In genomic region chr15:31869673-31870417, GRCm38 (mm10) we compare ENCODE assay signal across 12 mouse cellular contexts.
A peak's percentile ranks its signal among the peaks of the same experiment; 100 is the strongest.
DNase-seq lines count a peak whose midpoint lies in the region; ATAC-seq and TF ChIP-seq lines count a peak whose summit lies in the region.
"Had no signal": no experiment of that assay in that cellular context is flagged by ENCODE, and none has a peak within 500 bp of the region (broad histone marks: within the 10 kb centered on the region; RNA-seq: fewer than 3 reads in every experiment).

No protein-coding gene starts in this region.

- no peak for TF ChIP-seq CTCF in liver, postnatal 0 days (IDR thresholded peaks at IDR 0.05; ENCODE audit: low read depth)

- H3K4me2 ChIP-seq in liver, postnatal 0 days (ENCODE audit: low read depth, low read length), result no peak overlapping the region
- H3K4me2 ChIP-seq in liver, embryonic 11.5 days, result no peak overlapping the region
- peak overlapping the region; percentile 18; the same call in 1 of the 2 replicates for H3K4me2 ChIP-seq in intestine, embryonic 14.5 days (ENCODE audit: low read length)

- no peak overlapping the region for H3K9ac ChIP-seq in liver, postnatal 0 days (replicated peaks)
- no peak overlapping the region for H3K9ac ChIP-seq in liver, embryonic 11.5 days (ENCODE audit: low read depth, low read length)
- H3K9ac ChIP-seq in intestine, embryonic 14.5 days (ENCODE audit: low read length), result no peak overlapping the region

- H3K4me1 ChIP-seq in liver, postnatal 0 days (ENCODE audit: insufficient read depth), result no peaks in the 10 kb centered on the region
- H3K4me1 ChIP-seq in liver, embryonic 11.5 days (replicated peaks; ENCODE audit: control insufficient read depth, insufficient read depth, low read length), result no peaks in the 10 kb centered on the region
- peaks cover 5% of the 10 kb centered on the region; the same call in 1 of the 2 replicates for H3K4me1 ChIP-seq in intestine, embryonic 14.5 days (replicated peaks; ENCODE audit: control insufficient read depth, insufficient read depth, low read length)

- no peaks in the 10 kb centered on the region for H3K36me3 ChIP-seq in liver, postnatal 0 days (replicated peaks; ENCODE audit: insufficient read depth, low read length)
- H3K36me3 ChIP-seq in liver, embryonic 11.5 days (ENCODE audit: control insufficient read depth, insufficient read depth, low read length), result no peaks in the 10 kb centered on the region
- no peaks in the 10 kb centered on the region for H3K36me3 ChIP-seq in intestine, embryonic 14.5 days (ENCODE audit: control insufficient read depth, insufficient read depth, low read length)

- no peak for TF ChIP-seq EP300 in liver, postnatal 0 days (IDR thresholded peaks at IDR 0.05; ENCODE audit: low read depth)

- 0 out of 2 replicates have a peak, but pooled peaks have one; percentile 23 for ATAC-seq in liver, postnatal 0 days
- no peak for ATAC-seq in liver, embryonic 11.5 days (replicated peaks; ENCODE audit: low FRiP score)
- peak; percentile 93 for ATAC-seq in intestine, embryonic 14.5 days (replicated peaks; ENCODE audit: low FRiP score, low TSS enrichment, low read depth)

- no peak overlapping the region for H3K4me3 ChIP-seq in liver, postnatal 0 days (ENCODE audit: low read depth, low read length)
- no peak overlapping the region for H3K4me3 ChIP-seq in liver, embryonic 11.5 days (ENCODE audit: low read depth, low read length)
- no peak overlapping the region for H3K4me3 ChIP-seq in intestine, embryonic 14.5 days (ENCODE audit: low read depth, low read length)

- no peak for DNase-seq in liver, postnatal 0 days
- DNase-seq in liver, embryonic 11.5 days (ENCODE audit: low spot score), result no peak
- no peak for DNase-seq in intestine, embryonic 14.5 days (ENCODE audit: low spot score)
- peak; percentile 31 to 36 for DNase-seq in kidney, postnatal 36 days
- peak; percentile 73 for DNase-seq in retina, postnatal 1 day
- no peak for DNase-seq in gastrocnemius, postnatal 25 days
- no peak for DNase-seq in thymus, adult 18-20 months
- DNase-seq in cerebellum, adult 8-10 months, result no peak
- DNase-seq: B cell, adult 2 months; heart, postnatal 10 days; layer of hippocampus, postnatal 36 days; lung, postnatal 4 days had no signal

- WGBS in liver, postnatal 0 days (ENCODE audit: insufficient replicate concordance), result 65% methylated on average over 14 of the region's 14 CpGs
- WGBS in liver, embryonic 11.5 days, result 61% methylated on average over 14 of the region's 14 CpGs
- WGBS in intestine, embryonic 14.5 days, result 20% methylated on average over 14 of the region's 14 CpGs

- H3K9me3 ChIP-seq in liver, postnatal 0 days (ENCODE audit: low read length), result no peaks in the 10 kb centered on the region
- H3K9me3 ChIP-seq in liver, embryonic 11.5 days (ENCODE audit: control insufficient read depth, low read length), result no peaks in the 10 kb centered on the region
- H3K9me3 ChIP-seq in intestine, embryonic 14.5 days (ENCODE audit: control insufficient read depth, low read length), result no peaks in the 10 kb centered on the region

- H3K27me3 ChIP-seq in liver, postnatal 0 days (ENCODE audit: insufficient read depth, low read length), result no peaks in the 10 kb centered on the region
- H3K27me3 ChIP-seq in liver, embryonic 11.5 days (replicated peaks; ENCODE audit: control insufficient read depth, insufficient read depth, low read length), result no peaks in the 10 kb centered on the region
- H3K27me3 ChIP-seq in intestine, embryonic 14.5 days (replicated peaks; ENCODE audit: control insufficient read depth, insufficient read depth, low read length), result no peaks in the 10 kb centered on the region

- no peak overlapping the region for H3K27ac ChIP-seq in liver, postnatal 0 days (ENCODE audit: low read depth)
- no peak overlapping the region for H3K27ac ChIP-seq in liver, embryonic 11.5 days (ENCODE audit: low read depth, low read length)
- H3K27ac ChIP-seq in intestine, embryonic 14.5 days (ENCODE audit: low read depth), result no peak overlapping the region

Comparison
In these comparisons a context has a peak if more than half of its experiments do, and no peak if none do; other contexts are left out.
1. DNase-seq: peak in kidney, postnatal 36 days (2 of 2) and retina, postnatal 1 day (single experiment); none in liver, postnatal 0 days (single experiment), liver, embryonic 11.5 days (single experiment), intestine, embryonic 14.5 days (single experiment), gastrocnemius, postnatal 25 days (single experiment), thymus, adult 18-20 months (0 of 2) and cerebellum, adult 8-10 months (single experiment).